Comparison of ENCODE assay signal across 8 mouse cellular contexts in the genomic region with DNA sequence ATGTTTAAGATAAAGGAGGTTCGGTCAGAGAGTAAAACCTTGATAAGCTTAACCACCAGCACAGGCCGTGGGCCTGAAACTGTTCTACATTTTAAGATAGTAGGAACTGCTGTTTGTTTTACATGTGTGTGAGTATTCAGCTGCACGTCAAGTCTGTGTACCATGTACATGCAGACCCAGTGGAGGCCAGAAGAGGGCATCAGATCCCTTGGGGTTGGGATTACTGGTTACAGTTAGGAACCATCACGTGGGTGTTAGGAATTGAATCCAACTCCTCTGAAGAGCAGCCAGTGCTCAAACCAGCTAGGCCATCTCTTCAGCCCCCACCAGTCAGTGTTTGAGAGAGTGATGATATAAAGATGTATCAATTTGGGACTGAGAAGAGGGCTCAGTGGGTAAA. TPM values are rescaled to one million over a fixed set of nuclear protein-coding genes. Genes with fewer than 3 reads are reported as not detected.
DNase-seq lines count a peak whose midpoint lies in the region; ATAC-seq and TF ChIP-seq lines count a peak whose summit lies in the region.

No protein-coding gene starts in this region.

- H3K27me3 ChIP-seq in lung, embryonic 14.5 days (ENCODE audit: insufficient read depth, low read length) = no peaks in the 10 kb centered on the region
- no peaks in the 10 kb centered on the region for H3K27me3 ChIP-seq in small intestine, adult 2 months (ENCODE audit: control insufficient read depth, insufficient read depth, low read length)
- H3K27me3 ChIP-seq in midbrain, embryonic 11.5 days (ENCODE audit: control insufficient read depth, insufficient read depth, low read length) = no peaks in the 10 kb centered on the region

- TF ChIP-seq POLR2A in small intestine, adult 2 months (IDR thresholded peaks at IDR 0.05; ENCODE audit: low read depth, low read length) = no peak

- no peak overlapping the region for H3K9ac ChIP-seq in lung, embryonic 14.5 days
- no peak overlapping the region for H3K9ac ChIP-seq in midbrain, embryonic 11.5 days (ENCODE audit: low read length)

- WGBS in lung, embryonic 14.5 days = 57% methylated on average over 4 of the region's 4 CpGs
- 51% methylated on average over 4 of the region's 4 CpGs for WGBS in small intestine, adult 2 months
- 63% methylated on average over 4 of the region's 4 CpGs for WGBS in midbrain, embryonic 11.5 days

- H3K36me3 ChIP-seq in lung, embryonic 14.5 days (ENCODE audit: insufficient read depth) = peaks cover 70% of the 10 kb centered on the region
- H3K36me3 ChIP-seq in small intestine, adult 2 months (ENCODE audit: control insufficient read depth, insufficient read depth, low read length) = peaks cover 37% of the 10 kb centered on the region
- H3K36me3 ChIP-seq in midbrain, embryonic 11.5 days (ENCODE audit: control insufficient read depth, insufficient read depth, low read length) = peaks cover 8% of the 10 kb centered on the region

- no peaks in the 10 kb centered on the region for H3K9me3 ChIP-seq in lung, embryonic 14.5 days (ENCODE audit: low read depth, low read length)
- H3K9me3 ChIP-seq in midbrain, embryonic 11.5 days (ENCODE audit: control insufficient read depth, low read length) = no peaks in the 10 kb centered on the region

- no peak overlapping the region for H3K27ac ChIP-seq in layer of hippocampus, adult 2 months
- no peak overlapping the region for H3K27ac ChIP-seq in lung, embryonic 14.5 days (ENCODE audit: low read depth)
- H3K27ac ChIP-seq in small intestine, adult 2 months (ENCODE audit: insufficient read depth, low read depth, low read length) = no peak overlapping the region
- no peak overlapping the region for H3K27ac ChIP-seq in midbrain, embryonic 11.5 days (ENCODE audit: low read depth, low read length)

- no peak for ATAC-seq in lung, embryonic 14.5 days (ENCODE audit: insufficient read depth)
- no peak for ATAC-seq in midbrain, embryonic 11.5 days (ENCODE audit: low FRiP score)

- peak; percentile 88 for TF ChIP-seq CTCF in layer of hippocampus, adult 2 months (conservative IDR thresholded peaks at IDR 0.05)
- TF ChIP-seq CTCF in lung, embryonic 14.5 days (IDR thresholded peaks at IDR 0.05; ENCODE audit: low read depth) = peak; percentile 74
- TF ChIP-seq CTCF in small intestine, adult 2 months (IDR thresholded peaks at IDR 0.05; ENCODE audit: extremely low read depth, insufficient read length, insufficient replicate concordance, low read depth, low read length) = peak; percentile 54; the same call in 1 of the 2 replicates

- DNase-seq in CD8-positive naive resting alpha-beta T cell, adult 2 months (ENCODE audit: low read depth in 2 of 2, low spot score in 2 of 2) = peak; percentile 16 to 38
- peak; percentile 36 for DNase-seq in MN1 (ENCODE audit: low spot score)
- DNase-seq in cerebellum, postnatal 10 days = peak; percentile 68 to 70
- peak; percentile 71 to 73 for DNase-seq in gastrocnemius, adult 8-10 months (ENCODE audit: low spot score in 2 of 2)
- DNase-seq in layer of hippocampus, adult 2 months (ENCODE audit: low spot score in 2 of 2) = peak; percentile 42 to 65
- DNase-seq in lung, embryonic 14.5 days = peak; percentile 76
- DNase-seq in midbrain, embryonic 11.5 days (ENCODE audit: low spot score, missing footprints) = no peak

- no peak overlapping the region for H3K4me3 ChIP-seq in layer of hippocampus, adult 2 months
- H3K4me3 ChIP-seq in lung, embryonic 14.5 days (ENCODE audit: low read depth, low read length) = no peak overlapping the region
- no peak overlapping the region for H3K4me3 ChIP-seq in small intestine, adult 2 months (ENCODE audit: low read depth, low read length)
- no peak overlapping the region for H3K4me3 ChIP-seq in midbrain, embryonic 11.5 days (ENCODE audit: low read depth, low read length)

- no peak overlapping the region for H3K4me2 ChIP-seq in lung, embryonic 14.5 days
- no peak overlapping the region for H3K4me2 ChIP-seq in midbrain, embryonic 11.5 days

- no peaks in the 10 kb centered on the region for H3K4me1 ChIP-seq in lung, embryonic 14.5 days (ENCODE audit: insufficient read depth)
- H3K4me1 ChIP-seq in small intestine, adult 2 months (ENCODE audit: control insufficient read depth, insufficient read depth, insufficient read length, low read length) = no peaks in the 10 kb centered on the region
- no peaks in the 10 kb centered on the region for H3K4me1 ChIP-seq in midbrain, embryonic 11.5 days (ENCODE audit: control insufficient read depth, insufficient read depth, low read length)

RNA-seq across cellular contexts. Expression of gene Sav1, which starts 24.3 kb away (rescaled TPM):
- total RNA-seq in gastrocnemius, adult 8-10 months (2022) = 10 to 100 TPM; 43.8 to 52.1 (median 46.0) TPM
- 10 to 100 TPM; 16.7 to 18.2 TPM for total RNA-seq in layer of hippocampus, adult 2 months (2021)
- polyA plus RNA-seq in lung, embryonic 14.5 days (2014; fragmentation: Nextera tagmentation; extraction: Ambion mirVana) = 11.8 and 12.8 TPM in 2 replicates
- 2.3 and 4.7 TPM in 2 replicates for polyA plus RNA-seq in small intestine, adult 2 months (2012; rRNA removed)
- 7.8 and 8.0 TPM in 2 replicates for polyA plus RNA-seq in midbrain, embryonic 11.5 days (2014; fragmentation: Nextera tagmentation; extraction: Ambion mirVana)
